Mouse (Mus musculus) urinary bladder, postnatal 14 days (tissue): ENCODE measurements around the gene Pomgnt2.

Source experiments
- DNase-seq: peaks from one replicate; pipeline ENCODE4 v3.0.0; 2021; ENCODE audit warnings: low spot score

The Pomgnt2 gene

DNA sequence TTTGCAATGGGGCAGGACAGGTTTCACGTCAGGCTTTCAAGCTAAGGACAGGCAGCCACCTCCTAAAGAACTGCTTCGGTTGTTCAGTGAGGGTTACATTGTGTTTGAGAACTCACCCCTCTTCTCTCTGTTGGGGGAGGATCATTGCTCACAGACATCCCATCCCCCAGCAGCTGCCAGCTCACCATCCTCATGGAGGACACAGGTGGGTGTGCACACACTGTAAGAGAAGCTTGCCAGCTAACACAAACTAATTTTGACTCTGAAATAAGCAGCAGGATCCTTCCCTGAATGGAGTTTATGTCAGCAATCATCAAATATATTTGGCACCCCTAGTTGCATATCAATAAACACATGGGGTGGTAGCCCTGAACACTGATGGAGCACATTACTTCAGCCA, 15.9 kb upstream of the Pomgnt2 start:
- no peak for DNase-seq

DNA sequence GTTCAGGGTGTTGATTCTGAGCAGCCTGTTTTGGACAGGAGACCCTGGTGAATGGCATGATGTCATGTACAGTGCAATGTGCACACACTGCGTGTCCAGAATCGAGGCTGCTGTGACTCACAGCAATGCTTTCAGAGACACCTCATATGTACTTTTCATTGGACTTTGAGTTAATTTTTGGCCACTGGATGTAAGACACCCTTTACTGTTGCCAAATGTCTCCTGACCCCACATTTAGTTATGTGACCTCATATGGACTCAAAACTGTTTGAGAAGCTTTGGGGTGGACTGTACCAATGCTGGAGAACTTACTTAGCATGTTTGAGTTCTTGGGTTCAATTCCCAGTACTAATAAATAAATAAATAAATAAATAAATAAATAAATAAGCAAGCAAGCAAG, 13.8 kb upstream of the Pomgnt2 start:
- no peak for DNase-seq

DNA sequence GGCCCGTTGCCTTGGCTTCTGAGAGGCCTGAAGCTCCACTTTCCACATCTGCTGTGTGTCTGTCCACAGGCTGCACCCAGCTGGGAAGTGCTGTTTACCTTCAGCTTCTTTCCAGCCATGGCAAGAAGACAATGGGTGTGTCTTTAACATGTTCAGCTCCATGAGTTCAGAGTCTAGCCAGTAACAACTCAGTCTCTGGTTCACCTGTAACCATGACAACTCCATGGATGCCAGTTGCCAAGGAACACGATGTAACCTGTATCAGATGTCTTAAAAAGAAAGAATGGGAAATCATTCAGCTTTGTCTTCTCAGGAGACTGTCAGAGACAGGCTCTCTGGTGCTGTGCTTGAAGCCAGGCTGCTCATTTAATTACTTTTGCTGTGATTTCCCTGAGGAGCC, 12.0 kb upstream of the Pomgnt2 start:
- no peak for DNase-seq

DNA sequence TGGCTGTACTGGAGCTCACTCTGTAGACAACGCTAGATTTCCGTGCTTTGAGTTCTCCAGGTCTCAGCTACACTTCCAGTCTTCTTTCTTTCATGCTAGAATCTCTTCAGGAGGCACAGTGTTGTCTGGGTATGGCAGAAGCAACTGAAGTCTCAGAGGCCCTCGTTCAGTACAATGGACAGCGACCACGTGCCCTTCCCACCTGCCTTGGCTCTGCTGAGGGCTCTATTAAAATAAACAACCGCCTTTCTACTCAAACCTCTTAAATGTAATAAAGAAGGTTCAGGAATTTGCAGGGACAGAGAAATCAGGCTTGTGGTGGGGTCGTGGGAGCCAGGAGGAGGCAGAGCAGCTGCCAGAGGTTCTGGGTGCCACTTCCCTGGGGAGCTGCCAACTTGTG, 9.7 kb upstream of the Pomgnt2 start:
- DNase-seq, result peak; percentile 56

DNA sequence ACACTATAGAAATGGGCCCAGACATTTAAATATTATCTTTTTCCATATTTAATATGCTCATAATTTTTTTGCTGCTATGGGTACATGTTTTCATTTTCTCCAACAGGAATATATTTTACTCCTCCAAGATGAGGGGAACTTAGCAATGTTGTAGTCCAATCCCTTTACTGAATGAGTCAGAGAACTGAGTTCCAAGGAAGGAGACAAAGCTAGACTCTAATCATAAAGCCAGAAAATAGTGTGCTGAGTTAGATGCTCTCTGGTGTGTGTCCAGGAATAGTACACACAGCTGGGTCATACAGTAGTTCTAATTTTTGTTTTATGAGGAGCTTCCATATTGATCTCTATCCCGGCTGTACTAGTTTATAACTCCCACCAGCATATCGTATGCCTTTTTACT, 9.3 kb upstream of the Pomgnt2 start:
- no peak for DNase-seq

DNA sequence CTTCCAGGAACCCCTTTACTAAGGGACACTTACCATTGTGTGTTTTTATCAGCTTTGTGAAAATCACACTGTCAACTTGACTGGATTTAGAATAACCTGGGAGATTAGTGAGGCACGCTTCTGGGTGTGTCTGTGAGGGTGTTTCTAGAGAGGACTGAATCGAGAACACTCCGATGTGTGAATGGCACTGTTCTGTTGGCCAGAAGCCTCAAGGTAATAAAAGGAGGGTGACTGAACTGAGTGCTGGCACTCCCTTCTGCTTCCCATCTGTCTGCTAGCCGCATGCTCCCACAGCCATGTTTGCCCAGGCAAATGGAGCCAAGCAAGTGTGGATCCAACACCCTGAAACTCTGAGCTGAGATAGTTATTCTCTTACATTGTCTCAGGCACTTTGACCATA, 1.1 kb upstream of the Pomgnt2 start:
- DNase-seq, result no peak

DNA sequence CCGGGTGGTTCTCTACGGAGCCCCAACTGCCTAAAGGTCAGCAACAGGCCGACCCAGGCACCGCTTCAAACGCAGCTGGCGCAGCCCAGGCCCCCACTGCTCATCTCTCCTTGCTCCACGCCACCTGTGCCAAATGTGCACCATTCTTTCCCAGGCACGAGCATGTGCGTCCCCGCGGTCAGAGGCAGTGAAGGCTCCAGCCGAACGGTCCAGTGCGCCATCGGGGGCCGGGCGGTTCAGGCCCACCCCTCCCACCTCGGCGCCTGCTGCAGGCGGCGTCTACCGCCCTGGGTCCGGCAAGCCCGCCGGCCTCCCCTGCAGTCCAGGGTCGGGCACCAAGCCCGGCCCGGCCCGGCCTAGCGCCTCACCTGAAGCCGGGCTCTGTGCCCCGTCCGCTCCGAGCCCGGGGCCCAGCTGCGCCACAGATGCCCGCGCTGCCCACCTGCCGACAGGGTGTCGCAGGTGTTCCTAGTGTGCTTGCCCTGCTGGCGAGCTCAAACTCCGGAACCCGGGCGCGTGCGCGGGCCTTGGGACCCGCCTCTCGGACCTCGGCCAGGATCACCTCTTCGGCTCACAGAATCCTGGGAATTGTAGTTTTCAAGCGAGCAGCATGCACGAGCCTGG, 1.3 kb downstream of the Pomgnt2 start:
- peak; percentile 88 for DNase-seq

DNA sequence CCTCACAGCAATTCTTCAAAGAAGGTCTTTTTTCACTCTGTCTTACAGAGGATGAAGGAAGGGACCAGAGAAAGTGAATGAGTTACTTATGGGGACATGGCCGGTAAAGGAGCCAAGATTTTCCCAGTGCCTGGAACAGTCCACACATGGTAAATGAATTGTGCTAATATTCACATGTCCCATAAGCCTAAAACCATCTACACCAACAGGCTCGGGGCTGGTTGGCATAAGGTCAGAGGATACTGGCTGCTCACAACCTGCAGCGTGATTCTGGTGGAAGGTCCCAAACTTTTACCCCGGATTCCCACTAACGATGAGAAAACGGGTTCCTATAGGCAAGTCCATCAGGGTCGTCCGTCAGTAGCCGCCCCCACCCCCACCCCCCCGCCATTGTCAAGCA, 1.8 kb downstream of the Pomgnt2 start:
- DNase-seq, result no peak

DNA sequence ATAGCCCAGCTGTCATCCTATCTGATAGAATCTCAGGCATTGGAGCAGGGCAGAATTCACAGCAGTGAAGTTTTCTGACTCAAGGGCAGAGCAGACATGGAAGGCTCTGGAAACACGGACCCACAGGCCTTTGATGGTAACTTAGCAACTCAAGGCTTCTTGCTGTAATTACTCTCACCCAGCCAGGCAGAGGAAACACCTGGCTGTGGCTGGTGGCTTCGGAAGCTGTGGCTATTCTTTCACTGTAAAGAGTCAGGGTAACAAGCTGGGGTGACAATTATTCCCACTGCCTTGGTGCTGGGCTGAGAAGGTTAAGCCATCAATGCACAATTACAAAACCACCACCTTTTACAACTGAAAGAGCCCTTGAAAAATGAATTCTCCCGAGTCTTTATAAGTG, 3.9 kb downstream of the Pomgnt2 start:
- no peak for DNase-seq

DNA sequence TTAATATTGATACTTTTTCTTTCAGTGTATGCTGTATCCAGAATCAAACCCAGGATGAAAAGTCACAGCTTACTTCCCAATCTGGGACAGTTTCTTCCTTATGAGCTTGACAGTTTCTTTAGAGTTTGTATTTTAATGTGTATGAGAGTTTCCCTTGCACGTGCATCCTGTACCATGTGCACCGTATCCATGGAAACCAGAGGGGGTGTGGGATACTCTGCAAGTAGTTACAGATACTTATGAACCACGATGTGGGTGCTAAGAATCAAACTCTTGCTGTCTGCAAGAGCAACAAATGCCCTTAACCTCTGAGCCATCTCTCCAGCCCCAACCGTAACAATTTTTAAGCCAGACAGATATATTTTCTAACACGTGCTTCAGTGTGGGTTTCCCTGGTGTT, 5.9 kb downstream of the Pomgnt2 start:
- DNase-seq, result no peak

DNA sequence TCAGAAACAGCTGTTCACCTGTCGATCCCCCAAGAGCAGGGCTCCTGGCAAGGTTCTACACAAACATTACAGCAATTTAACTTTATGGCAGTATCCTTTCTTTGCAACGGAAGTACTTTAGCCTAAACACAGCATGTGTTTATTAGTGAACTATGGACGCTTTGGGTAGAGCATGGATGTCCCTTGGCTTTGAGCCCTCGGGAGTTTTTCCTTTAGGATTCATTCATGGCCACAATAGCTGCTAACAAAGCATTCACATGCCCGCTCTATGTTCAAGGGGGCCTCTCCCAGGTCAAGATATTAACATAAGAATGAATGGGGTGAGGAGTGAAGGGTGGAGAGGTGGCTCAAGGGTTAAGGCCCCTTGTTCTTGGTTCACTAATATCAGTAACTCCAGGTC, 7.4 kb downstream of the Pomgnt2 start:
- DNase-seq, result no peak

DNA sequence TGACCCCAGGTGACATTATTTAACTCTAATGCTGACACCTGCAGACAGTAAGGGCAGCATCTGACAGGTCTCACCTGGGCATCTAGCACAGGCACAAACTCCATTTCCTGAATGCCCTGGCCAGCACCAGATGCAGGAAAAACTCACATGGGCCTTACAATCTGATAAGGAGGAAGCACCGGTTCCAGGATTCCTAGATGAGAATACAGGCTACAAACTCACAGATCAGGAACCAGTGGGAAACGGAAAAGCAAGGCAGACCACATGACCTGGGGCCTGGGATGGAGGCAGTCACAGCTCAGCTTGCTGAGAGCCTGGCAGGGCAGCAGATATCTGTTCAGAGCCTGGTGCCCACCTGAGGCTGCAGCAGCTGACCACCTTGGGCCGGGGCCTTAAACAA, 8.0 kb downstream of the Pomgnt2 start:
- no peak for DNase-seq

DNA sequence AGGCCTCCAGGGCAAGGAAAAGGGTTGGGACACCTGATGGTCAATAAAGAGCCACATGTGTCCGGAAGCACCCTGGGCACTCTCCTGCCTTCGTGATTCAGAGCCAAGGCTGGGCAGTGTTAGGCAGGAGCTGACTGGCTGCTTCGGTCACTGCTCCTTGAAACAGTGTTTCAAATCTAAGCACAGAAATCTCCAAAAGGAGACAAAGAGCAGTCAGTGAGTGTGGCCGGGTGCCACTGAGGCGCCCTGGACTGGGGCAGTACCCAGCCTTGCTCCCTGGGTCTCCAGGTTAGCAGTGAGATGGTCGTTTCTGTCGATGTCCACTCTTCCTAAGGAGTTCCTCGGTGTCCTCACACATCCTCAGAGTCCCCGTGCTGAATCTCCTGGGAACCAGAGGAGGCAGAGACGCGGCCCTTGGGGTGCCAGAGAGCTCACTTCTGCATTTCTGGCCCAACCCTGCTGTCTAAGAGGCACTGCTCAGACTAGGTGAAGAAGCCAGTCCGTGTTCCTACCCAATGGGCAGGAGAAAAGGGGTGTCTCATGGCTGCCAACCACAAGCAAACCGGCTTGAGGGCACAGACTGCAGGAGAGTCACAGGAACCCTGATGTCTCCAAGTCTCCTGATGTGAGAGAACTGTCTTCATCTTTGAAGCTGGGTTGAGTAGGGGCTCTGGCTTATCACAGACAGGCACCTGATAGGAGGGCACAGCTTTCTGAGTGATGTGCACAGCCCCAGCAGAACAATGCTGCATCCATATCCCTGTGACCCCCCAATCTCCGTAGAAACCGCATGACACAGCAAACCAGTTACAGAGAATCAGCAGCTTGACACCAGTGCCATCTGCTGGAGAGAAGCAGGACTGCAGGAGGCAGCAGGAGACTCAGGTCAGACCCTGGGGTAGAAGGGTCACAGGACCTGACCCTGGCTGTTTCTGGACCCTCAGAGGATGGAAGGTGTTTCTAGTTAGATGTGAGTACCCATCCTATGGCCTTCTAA, 12.1 kb downstream of the Pomgnt2 start:
- peak; percentile 66 for DNase-seq

DNA sequence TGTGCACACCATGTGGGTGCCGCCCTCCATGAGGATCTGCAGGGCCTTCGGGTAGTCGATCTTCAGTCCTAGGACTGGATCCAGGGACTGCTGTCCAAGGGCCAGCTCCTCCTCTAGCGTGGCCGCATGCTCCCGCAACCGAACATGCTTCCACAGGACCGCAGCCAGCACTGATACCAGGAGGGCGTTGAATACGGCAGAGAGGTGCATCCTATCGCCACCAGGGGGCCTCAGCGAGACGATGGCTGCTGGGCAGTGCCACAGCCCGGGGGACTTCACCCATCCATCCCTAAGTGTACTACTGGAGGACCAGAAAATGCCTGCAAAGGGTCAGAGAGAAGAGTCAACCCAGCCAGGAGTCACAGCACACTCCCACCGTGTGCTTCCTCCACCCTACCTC, 13.4 kb downstream of the Pomgnt2 start:
- DNase-seq, result peak; percentile 78

DNA sequence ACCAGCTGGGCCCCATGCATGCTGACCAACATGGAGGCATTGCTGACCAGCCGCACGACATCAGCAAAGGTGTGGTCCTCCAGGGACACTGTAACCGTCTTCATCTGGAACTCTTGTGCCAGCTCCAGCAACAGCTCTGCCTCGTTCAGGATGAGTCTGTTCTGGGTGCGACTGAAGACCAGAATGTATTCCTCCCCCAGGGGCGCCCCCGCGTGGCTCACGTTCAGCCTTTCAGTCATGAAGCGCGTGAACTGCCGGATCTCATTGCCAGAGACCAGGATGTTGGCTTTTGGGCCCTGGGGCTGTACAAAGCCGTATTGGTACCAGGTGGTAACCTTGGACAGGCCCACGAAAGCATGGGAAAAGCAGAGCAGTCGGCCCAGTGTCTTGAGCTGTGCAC, 14.2 kb downstream of the Pomgnt2 start:
- no peak for DNase-seq

DNA sequence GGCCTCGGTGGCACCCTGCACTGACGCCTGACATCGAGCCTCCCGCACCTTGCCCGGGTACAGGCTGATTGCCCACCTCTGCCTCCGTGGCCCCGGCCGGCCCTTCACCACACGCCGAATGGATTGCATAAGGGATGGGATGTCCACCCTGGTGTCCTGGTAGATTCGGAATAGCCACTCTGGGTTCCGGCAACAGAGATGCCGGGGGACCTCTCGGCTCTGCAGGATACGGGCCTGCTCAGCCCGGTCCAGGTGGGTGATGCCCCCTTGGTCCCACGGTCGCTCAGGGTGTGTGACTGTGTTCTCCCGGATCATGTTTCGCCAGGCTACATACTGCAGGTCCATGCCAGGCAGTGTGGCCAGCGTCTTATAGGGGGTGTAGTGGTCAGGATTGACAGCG, 14.7 kb downstream of the Pomgnt2 start:
- DNase-seq, result no peak

DNA sequence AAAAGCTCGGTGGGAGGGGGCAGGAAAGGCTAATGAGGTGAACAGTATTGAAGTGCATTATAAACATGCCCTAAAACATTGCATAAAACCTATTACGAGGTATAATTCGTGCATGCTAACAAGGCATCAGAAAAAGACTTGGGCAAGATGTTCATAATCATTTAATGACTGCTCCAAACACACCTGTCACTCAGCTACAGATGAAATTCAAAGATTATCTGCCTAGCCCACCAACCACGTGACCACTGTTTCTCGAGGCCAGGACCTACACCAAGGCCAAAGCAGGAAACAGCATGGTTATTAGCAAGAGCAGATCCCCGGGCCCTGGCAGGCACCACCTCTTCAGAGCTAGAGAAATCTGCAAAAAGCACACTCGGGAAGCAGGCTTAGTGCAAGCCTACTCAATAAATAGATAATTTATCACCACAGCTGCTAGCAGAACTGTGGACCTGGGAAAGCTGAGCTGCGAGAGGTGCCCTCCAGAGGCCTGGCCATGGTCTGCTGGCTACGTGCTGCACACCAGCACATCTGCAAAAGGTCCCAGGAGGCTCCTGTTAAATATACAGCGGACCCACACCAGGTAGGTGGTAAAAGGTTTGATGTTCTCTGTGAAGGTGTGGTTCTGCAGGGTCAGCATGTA, 15.3 kb downstream of the Pomgnt2 start:
- no peak for DNase-seq

DNA sequence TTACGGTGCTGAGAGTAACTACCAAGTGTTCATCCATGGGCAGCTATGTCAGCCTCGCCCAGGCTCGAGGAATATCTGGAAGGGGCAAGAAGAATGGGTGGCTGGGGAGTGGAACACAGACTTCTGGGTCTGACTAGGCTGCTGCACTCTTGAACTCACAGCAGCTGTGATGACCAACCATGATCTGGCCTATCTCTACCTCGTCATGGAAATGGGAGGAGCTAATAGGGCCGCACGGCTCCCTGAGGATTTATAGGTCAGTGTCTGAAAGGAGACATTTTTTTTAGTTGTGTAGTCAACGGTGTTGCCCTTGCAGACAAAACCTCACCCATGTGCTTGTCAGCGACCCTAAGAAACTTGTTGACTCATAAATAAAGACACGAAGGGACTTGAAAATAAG, 15.9 kb downstream of the Pomgnt2 start:
- DNase-seq, result no peak

DNA sequence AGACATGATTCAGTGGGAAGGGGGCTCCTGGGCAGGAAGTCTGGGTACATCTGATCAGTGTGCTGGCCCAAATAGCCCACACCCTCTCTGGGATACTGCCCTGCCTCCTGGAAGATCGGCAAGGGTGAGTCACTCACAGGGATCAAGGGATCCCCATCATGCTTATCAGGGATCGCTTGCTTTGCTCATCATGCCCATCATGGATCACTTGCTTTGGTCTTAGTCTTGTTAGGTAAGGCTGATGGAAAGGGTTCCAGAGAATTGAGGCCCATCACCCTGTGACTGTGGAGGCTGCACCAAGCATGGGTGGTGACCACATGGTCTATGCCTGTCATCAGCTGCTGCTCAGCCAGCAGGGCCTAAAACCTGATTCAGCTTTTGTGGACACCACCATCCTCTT, 21.6 kb downstream of the Pomgnt2 start:
- DNase-seq, result peak; percentile 21

DNA sequence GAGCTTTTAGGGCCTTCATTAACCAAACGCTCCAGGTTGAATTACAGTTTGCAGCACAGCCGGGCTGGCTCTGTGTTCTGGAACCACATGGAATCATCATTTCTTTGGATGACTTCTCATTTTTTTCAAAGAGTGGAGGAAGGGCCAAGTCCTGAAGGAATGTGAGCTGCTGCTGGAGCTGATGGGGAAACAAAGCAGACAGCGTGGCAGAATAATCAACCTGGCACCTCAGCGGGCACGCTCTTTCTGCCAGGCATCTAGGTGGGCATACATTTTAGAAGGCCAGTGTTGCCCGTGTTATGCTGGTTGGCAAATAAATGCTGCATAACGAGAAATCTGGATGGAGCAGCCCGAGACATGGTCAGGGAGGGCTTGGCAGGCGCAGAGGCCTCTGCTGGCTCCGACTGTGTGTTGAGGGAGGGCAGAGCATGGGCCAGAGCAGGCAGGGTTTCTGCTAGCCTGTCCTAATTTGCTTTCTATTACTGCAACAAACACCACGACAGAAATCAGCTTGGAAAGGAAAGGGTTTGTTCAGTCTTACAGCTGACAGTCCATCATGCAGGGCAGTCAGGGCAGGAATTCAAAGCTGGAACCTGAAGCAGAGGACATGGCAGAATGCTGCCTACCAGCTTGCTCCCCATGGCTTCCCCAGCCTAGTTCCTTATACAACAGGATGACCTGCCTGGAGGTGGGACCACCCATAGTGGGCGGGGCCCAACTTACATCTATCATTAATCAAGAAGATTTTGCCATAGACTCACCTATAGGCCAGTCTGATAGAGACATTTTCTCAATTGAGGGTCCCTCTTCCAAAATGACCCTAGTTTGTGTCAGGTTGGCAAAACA, 22.5 kb downstream of the Pomgnt2 start:
- peak; percentile 41 for DNase-seq

DNA sequence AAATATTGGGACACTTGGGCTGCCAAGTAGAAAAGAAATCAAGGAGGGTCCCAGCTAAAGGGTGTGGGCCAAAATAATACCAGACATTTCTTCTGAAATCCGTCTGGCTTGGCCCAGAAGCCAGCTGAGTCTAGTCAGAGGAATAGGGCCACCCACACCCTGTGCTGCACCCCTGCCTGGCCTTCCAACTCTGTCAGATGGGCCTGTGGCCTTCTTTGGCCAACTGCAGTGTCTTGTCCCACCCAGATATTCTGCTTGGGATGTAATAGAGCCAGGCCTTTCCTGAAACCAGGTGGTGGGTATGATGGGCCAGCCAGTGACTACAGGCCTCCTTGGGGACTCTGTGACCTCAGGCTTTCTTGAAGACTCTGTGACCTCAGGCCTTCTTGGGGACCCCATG, 23.7 kb downstream of the Pomgnt2 start:
- DNase-seq, result peak; percentile 47

DNA sequence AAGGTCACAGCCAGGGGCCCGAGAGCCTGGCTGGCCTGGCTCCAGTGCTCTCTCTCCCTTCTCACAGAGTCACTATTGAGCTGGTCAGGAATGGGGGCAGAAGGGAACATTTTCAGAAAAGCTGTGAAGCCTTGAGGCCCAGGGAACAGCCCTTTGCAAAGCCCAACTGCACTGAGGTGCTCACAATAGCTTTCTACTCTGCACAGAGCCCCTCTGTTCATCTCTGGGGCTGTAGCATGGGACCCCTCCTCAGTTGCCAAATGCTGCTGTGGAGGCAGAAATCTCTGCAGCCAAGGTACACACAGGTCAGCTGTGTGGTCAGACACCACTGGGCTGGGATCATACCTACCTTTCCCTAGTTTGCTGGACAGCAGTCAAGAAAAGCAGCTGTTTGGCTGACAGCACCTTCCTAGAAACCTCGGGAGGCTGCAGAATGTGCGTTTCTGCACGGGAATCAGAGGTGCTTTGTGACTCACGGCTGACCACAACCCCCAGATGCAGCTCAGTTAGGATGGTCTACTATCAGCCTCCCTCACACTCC, 27.0 kb downstream of the Pomgnt2 start:
- no peak for DNase-seq
